Mouse (Mus musculus) liver, embryonic 16.5 days (tissue): ENCODE measurements around the gene Dera. TPM values are rescaled to one million over a fixed set of nuclear protein-coding genes. Genes with fewer than 3 reads are reported as not detected.

ENCODE experiments used
- ATAC-seq: fragments of 200-750 bp; cut with Nextera tagmentation; 2 replicates; pipeline ENCODE4 v1.8.0; 2017; ENCODE audit warnings: low read depth, mild to moderate bottlenecking, moderate number of reproducible peaks, moderate library complexity
- H3K27ac ChIP-seq: fragments of 300-500 bp; sonication (generic); 2 replicates; pipeline ENCODE4 v1.5.1; 2014; ENCODE audit warnings: mild to moderate bottlenecking, low read length
- H3K27me3 ChIP-seq: fragments of 300-500 bp; sonication (generic); 2 replicates; pipeline ENCODE4 v1.6.1; 2014; ENCODE audit warnings: low read depth, low read length, mixed read lengths; ENCODE audit not compliant: control insufficient read depth, insufficient read depth
- H3K36me3 ChIP-seq: fragments of 300-500 bp; sonication (generic); 2 replicates; pipeline ENCODE4 v1.6.1; 2014; ENCODE audit warnings: mild to moderate bottlenecking; ENCODE audit not compliant: control insufficient read depth, insufficient read depth
- H3K4me1 ChIP-seq: fragments of 300-500 bp; sonication (generic); 2 replicates; pipeline ENCODE4 v1.6.1; 2014; ENCODE audit warnings: low read depth, low read length, mixed read lengths; ENCODE audit not compliant: control insufficient read depth
- H3K4me2 ChIP-seq: fragments of 300-500 bp; sonication (generic); 2 replicates; pipeline ENCODE4 v1.6.1; 2014; ENCODE audit warnings: low read depth, low read length, mixed read lengths
- H3K4me3 ChIP-seq: fragments of 300-500 bp; sonication (generic); 2 replicates; pipeline ENCODE4 v1.5.1; 2014; ENCODE audit warnings: low read depth, mild to moderate bottlenecking, low read length
- H3K9ac ChIP-seq: fragments of 300-500 bp; sonication (generic); 2 replicates; pipeline ENCODE4 v1.6.1; 2014; ENCODE audit warnings: low read depth, low read length
- H3K9me3 ChIP-seq: fragments of 300-500 bp; sonication (generic); replicated peaks from 2 replicates; pipeline ENCODE4 v1.6.1; 2016; ENCODE audit warnings: low read length; ENCODE audit not compliant: control insufficient read depth
- WGBS: fragments of 180-500 bp; shearing (Covaris S2); extraction: QIAGEN DNeasy Blood & Tissue Kit; methylation state at CpG from one replicate; pipeline ENCODE4 v1.1.7; 2014; ENCODE audit not compliant: insufficient replicate concordance; 5-methylcytosine and 5-hydroxymethylcytosine counted together
- polyA plus RNA-seq: library from polyadenylated mRNA; unstranded; fragments of >200 nt; fragmentation: Nextera tagmentation; extraction: Ambion mirVana; gene quantifications from 2 replicates; pipeline ENCODE4 v1.2.1, GENCODE M21; 2015

The Dera gene
- polyA plus RNA-seq, 1 experiment from 2014 or later: 38.9 TPM

DNA sequence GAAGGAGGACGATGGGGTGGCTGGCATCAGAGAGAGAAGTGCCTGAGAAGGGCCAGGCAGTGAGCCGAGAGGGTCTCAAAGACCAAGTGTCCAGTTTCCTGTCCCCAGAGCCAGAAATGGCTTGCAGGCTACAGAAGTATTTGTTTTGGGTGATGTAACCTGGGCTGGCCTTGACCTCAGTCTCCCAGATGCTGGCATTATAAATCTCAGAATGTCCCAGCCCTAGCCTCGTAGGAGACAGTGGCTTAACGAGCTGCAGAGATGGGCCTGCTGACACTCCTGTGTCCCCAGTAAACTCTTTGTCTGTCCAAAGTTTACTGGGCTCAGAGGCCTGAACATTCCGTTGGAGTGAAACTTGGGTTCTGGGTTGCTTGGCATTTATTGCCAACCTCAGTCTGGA lies 55.8 kb downstream of the Dera start:
- 67% methylated on average over 5 of the region's 5 CpGs for WGBS
- H3K4me1 ChIP-seq: no peaks in the 10 kb centered on the region
- no peaks in the 10 kb centered on the region for H3K27me3 ChIP-seq
- no peak for ATAC-seq
- no peaks in the 10 kb centered on the region for H3K36me3 ChIP-seq
- H3K4me2 ChIP-seq: no peak overlapping the region
- H3K27ac ChIP-seq: no peak overlapping the region
- H3K9ac ChIP-seq: no peak overlapping the region
- H3K4me3 ChIP-seq: no peak overlapping the region
- no peaks in the 10 kb centered on the region for H3K9me3 ChIP-seq

GRCm38 (mm10) chr6:137814006-137814405 lies 59.7 kb downstream of the Dera start:
- WGBS: 96% methylated on average over 1 of the region's 1 CpGs
- Histone ChIP-seq H3K4me3 (no peak overlapping the region), H3K9ac (no peak overlapping the region), H3K36me3 (no peaks in the 10 kb centered on the region), H3K27me3 (no peaks in the 10 kb centered on the region), H3K4me2 (no peak overlapping the region), H3K27ac (no peak overlapping the region), H3K9me3 (no peaks in the 10 kb centered on the region), H3K4me1 (no peaks in the 10 kb centered on the region)
- no peak for ATAC-seq

GRCm38 (mm10) chr6:137816508-137816907 lies 62.2 kb downstream of the Dera start:
- Histone ChIP-seq H3K9me3 (no peaks in the 10 kb centered on the region), H3K27ac (no peak overlapping the region), H3K4me2 (no peak overlapping the region), H3K27me3 (no peaks in the 10 kb centered on the region), H3K4me1 (no peaks in the 10 kb centered on the region), H3K9ac (no peak overlapping the region), H3K4me3 (no peak overlapping the region), H3K36me3 (no peaks in the 10 kb centered on the region)
- 68% methylated on average over 9 of the region's 9 CpGs for WGBS
- no peak for ATAC-seq

- no peak overlapping the region for H3K27ac ChIP-seq
- no peaks in the 10 kb centered on the region for H3K36me3 ChIP-seq
- H3K4me1 ChIP-seq: no peaks in the 10 kb centered on the region
- no peaks in the 10 kb centered on the region for H3K27me3 ChIP-seq
- WGBS: 67% methylated on average over 5 of the region's 5 CpGs
- no peaks in the 10 kb centered on the region for H3K9me3 ChIP-seq
- H3K4me3 ChIP-seq: no peak overlapping the region
- ATAC-seq: no peak
- H3K9ac ChIP-seq: no peak overlapping the region
- H3K4me2 ChIP-seq: no peak overlapping the region
These were observed 68.2 kb downstream of the Dera start for GRCm38 (mm10) chr6:137822550-137822949.

- Histone ChIP-seq H3K4me1 (no peaks in the 10 kb centered on the region), H3K9me3 (no peaks in the 10 kb centered on the region), H3K27me3 (no peaks in the 10 kb centered on the region), H3K4me2 (no peak overlapping the region), H3K36me3 (no peaks in the 10 kb centered on the region), H3K4me3 (no peak overlapping the region), H3K9ac (no peak overlapping the region), H3K27ac (no peak overlapping the region)
- ATAC-seq: no peak
- 68% methylated on average over 7 of the region's 7 CpGs for WGBS
These were observed 70.0 kb downstream of the Dera start for GRCm38 (mm10) chr6:137824046-137825021.

DNA sequence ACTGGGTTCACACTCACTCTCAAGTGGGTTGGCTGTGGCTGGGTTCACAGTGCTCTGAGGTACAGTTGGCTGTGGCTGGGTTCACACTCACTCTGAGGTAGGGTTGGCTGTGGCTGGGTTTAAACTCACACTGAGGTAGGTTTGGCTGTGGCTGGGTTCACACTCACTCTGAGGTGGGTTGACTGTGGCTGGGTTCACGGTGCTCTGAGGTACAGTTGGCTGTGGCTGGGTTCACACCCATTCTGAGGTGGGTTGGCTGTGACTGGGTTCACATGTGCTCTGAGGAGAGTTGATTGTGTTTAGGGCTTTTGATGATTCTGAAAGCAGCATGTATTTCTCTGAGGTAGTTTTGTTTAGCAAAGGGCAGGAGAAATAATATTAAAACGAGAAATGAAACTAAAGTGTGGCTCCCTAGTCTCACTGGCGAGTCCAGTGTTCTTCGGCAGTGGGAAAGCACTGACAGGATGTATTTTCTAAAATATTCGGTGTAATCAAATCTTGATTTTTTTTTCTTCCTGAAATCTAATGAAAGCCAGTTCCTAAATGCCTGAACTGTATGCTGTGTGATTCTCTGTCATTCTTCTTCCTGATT lies 70.8 kb downstream of the Dera start:
- Histone ChIP-seq H3K9me3 (no peaks in the 10 kb centered on the region), H3K4me3 (no peak overlapping the region), H3K27me3 (no peaks in the 10 kb centered on the region), H3K9ac (no peak overlapping the region), H3K27ac (no peak overlapping the region), H3K4me2 (no peak overlapping the region), H3K4me1 (no peaks in the 10 kb centered on the region), H3K36me3 (no peaks in the 10 kb centered on the region)
- no peak for ATAC-seq
- 72% methylated on average over 5 of the region's 5 CpGs for WGBS

DNA sequence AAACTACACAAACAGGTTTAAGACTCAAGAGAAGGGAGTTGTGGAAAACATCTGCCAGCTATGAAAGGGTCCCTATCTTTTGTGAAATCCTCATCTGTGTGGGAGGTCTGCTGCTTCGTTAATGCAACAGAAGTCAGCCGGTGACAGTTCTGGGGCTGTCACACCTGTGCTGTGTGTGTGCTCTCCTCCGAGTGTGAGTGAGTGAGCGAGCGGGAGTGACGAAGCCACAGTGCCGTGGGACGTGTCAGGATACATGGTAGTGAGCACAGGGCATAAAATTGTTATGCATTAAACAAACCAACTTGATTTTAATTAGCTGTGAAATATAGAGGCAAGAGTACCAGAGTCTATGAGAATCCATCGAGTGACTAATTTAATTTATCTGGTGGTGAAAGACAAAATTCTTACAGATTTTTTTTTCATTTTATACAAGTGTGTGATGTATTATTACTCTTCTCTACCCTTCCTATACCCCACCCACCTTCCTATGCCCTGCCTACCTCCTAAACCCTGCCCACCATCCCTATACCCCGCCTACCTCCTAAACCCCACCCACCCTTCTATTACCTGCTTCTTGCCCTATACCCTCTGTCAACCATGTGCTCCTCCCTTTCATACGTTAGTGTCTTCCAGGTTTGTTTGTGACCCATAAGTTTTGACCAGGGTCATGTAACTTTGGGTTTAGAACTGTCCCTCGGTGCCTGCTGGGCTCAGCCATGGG lies 74.9 kb downstream of the Dera start:
- H3K9me3 ChIP-seq: no peaks in the 10 kb centered on the region
- no peaks in the 10 kb centered on the region for H3K4me1 ChIP-seq
- ATAC-seq: no peak
- no peak overlapping the region for H3K9ac ChIP-seq
- H3K4me2 ChIP-seq: no peak overlapping the region
- no peak overlapping the region for H3K4me3 ChIP-seq
- no peak overlapping the region for H3K27ac ChIP-seq
- H3K36me3 ChIP-seq: no peaks in the 10 kb centered on the region
- 74% methylated on average over 12 of the region's 12 CpGs for WGBS
- H3K27me3 ChIP-seq: no peaks in the 10 kb centered on the region

DNA sequence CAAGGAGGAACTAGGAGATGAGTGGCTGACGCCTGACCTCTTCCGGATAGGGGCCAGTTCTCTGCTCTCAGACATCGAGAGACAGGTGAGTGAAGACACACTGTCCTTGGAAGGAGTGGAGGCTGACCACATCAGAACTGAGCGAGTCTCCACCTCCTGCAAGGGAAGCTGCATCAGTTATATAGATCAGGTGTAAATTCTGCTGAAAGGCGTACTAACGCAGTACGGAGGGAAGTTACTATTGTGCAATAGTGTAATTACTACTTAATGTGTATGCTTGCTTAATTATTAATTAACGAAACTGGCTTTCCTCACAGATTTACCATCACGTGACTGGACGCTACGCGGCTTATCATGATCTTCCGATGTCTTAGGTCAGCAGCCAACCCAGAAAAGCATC lies 82.5 kb downstream of the Dera start:
- H3K9me3 ChIP-seq: no peaks in the 10 kb centered on the region
- no peak for ATAC-seq
- H3K36me3 ChIP-seq: no peaks in the 10 kb centered on the region
- H3K4me2 ChIP-seq: no peak overlapping the region
- H3K9ac ChIP-seq: no peak overlapping the region
- H3K4me1 ChIP-seq: no peaks in the 10 kb centered on the region
- 78% methylated on average over 13 of the region's 13 CpGs for WGBS
- H3K4me3 ChIP-seq: no peak overlapping the region
- H3K27me3 ChIP-seq: no peaks in the 10 kb centered on the region
- H3K27ac ChIP-seq: no peak overlapping the region

DNA sequence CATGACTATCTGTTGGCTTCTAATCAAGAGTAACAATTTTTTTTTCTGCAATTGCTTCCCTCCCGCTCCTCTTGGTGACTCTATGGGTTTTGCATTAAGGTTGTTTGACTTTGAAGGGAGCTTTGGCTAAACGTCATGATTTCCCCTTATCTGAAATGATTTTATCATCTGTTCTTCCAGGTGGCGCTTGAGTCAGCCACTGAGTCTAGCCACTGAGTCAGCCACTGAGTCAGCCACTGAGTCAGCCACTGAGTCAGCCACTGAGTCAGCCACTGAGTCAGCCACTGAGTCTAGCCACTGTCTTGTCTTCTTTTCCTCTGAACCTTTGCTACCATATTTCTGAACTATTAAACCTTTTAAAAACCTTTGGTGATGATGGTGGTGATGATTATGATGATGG lies 89.0 kb downstream of the Dera start:
- Histone ChIP-seq H3K27me3 (no peaks in the 10 kb centered on the region), H3K4me2 (no peak overlapping the region), H3K4me3 (no peak overlapping the region), H3K9ac (no peak overlapping the region), H3K4me1 (no peaks in the 10 kb centered on the region), H3K9me3 (no peaks in the 10 kb centered on the region), H3K36me3 (no peaks in the 10 kb centered on the region), H3K27ac (no peak overlapping the region)
- no peak for ATAC-seq
- 56% methylated on average over 3 of the region's 3 CpGs for WGBS
